Mouse (Mus musculus): Measurements from ENCODE around the gene Hist3h2ba. TPM values are rescaled to one million over a fixed set of nuclear protein-coding genes. Genes with fewer than 3 reads are reported as not detected.

The Hist3h2ba gene
- polyA plus RNA-seq, 1 experiment from 2014 or later: 359 TPM

DNA sequence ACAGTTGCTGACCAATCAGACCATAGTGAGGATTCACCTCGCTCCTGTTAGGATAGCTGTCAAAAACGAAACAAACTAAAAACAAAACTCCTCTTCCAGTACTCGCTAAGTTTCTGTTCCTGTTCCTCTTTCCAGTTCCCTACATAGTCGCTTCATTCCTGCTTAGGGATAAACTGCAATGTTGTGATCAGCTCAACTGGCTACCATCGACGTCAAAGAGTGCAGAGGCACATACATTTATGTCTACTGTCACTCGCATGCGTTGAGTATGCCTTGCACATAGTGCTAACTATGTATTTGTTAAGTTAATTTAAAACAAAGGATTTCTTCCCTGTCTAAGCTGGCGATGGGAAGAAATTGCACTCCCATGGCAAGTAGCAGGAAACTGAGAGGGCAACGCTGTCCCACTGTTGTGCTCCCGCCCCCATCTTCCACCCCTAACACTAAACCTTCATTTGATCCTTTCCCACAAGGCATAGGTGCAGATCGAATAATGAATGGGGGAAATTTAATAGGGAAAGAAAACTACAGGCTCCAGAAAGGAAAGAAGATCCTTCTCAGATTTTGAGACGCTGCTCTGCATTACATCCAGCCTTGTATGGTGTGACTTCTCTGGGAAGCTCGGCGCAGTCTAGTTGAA lies 10.6 kb downstream of the Hist3h2ba start:
- Histone ChIP-seq H3K9me3 (replicated peaks; ENCODE audit: control insufficient read depth, low read length) (0 out of 2 replicates have a peak, but pooled peaks cover 5% of the 10 kb centered on the region), H3K9ac (ENCODE audit: low read length) (peak overlapping the region; percentile 57), H3K36me3 (ENCODE audit: control insufficient read depth, insufficient read depth, low read length) (peaks cover 14% of the 10 kb centered on the region), H3K4me1 (ENCODE audit: control insufficient read depth, insufficient read depth, low read length) (peaks cover 30% of the 10 kb centered on the region), H3K27me3 (replicated peaks; ENCODE audit: control insufficient read depth, insufficient read depth, low read length) (0 out of 2 replicates have a peak, but pooled peaks cover 4% of the 10 kb centered on the region), H3K4me2 (ENCODE audit: low read length) (peak overlapping the region; percentile 76), H3K4me3 (ENCODE audit: low read depth, low read length) (peak overlapping the region; percentile 40), H3K27ac (ENCODE audit: low read depth, low read length) (0 out of 2 replicates have a peak overlapping the region, but pooled peaks have one; percentile 39)
- WGBS: 31% methylated on average over 15 of the region's 15 CpGs
- ATAC-seq (no peak), DNase-seq (ENCODE audit: low spot score) (no peak)

GRCm38 (mm10) chr11:58959921-58960465 lies 11.3 kb downstream of the Hist3h2ba start:
- Histone ChIP-seq H3K36me3 (ENCODE audit: control insufficient read depth, insufficient read depth, low read length) (peaks cover 14% of the 10 kb centered on the region), H3K27me3 (replicated peaks; ENCODE audit: control insufficient read depth, insufficient read depth, low read length) (0 out of 2 replicates have a peak, but pooled peaks cover 4% of the 10 kb centered on the region), H3K4me1 (ENCODE audit: control insufficient read depth, insufficient read depth, low read length) (peaks cover 30% of the 10 kb centered on the region), H3K27ac (ENCODE audit: low read depth, low read length) (peak overlapping the region; percentile 39; the same call in 1 of the 2 replicates), H3K4me2 (ENCODE audit: low read length) (peak overlapping the region; percentile 76), H3K4me3 (ENCODE audit: low read depth, low read length) (peak overlapping the region; percentile 40), H3K9ac (ENCODE audit: low read length) (peak overlapping the region; percentile 57), H3K9me3 (replicated peaks; ENCODE audit: control insufficient read depth, low read length) (0 out of 2 replicates have a peak, but pooled peaks cover 5% of the 10 kb centered on the region)
- DNase-seq (ENCODE audit: low spot score) (peak; percentile 91), ATAC-seq (peak; percentile 85)
- 2% methylated on average over 40 of the region's 40 CpGs for WGBS

DNA sequence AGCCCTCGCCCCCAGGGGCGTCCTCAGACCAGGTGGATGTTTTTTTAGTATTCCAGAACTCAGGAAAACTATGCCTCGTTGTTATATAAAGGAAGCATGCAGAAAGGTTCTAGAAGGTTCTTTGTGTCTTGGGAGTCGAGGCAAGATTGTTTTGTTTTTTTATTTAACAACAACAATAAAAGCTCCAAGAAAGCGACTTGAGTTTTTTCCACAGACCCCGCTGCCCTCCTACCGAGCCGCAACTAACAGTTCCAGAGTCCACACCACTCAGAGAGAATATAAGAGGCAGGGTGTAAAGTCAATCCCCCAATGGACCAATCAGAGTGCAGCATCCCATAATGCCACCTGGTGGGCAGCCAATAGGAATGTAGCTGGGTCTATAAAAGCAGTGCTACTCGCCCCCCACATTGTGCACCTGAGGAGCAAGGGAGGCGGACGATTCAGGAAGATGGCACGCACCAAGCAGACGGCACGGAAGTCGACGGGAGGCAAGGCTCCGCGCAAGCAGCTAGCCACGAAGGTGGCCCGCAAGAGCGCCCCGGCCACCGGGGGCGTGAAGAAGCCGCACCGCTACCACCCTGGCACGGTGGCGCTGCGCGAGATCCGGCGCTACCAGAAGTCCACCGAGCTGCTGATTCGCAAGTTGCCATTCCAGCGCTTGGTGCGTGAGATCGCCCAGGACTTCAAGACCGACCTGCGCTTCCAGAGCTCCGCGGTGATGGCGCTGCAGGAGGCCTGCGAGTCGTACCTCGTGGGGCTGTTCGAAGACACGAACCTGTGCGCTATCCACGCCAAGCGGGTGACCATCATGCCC lies 12.9 kb downstream of the Hist3h2ba start:
- no peak for DNase-seq (ENCODE audit: low spot score)

DNA sequence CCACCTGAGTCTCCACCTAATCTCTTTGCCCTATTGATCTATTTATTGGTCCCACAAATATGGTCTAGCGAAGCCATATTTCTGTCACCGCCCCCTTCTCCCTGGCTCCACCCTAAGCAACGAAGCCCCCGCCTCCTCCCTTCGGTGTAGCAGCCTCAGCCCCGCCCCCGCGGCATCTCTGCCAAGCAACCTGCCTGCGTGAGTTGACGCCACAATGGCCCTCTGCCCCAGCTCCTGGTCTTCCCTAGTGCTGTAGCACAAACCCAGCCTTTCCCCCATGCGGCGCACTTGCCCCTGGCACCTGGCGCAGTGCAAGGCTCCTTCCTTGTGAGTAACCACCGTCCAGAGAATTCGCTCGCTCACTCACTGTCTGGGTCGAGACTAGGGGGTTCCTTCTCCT lies 14.8 kb downstream of the Hist3h2ba start:
- H3K9me3 ChIP-seq (replicated peaks; ENCODE audit: control insufficient read depth, low read length): 0 out of 2 replicates have a peak, but pooled peaks cover 5% of the 10 kb centered on the region
- H3K4me3 ChIP-seq (ENCODE audit: low read depth, low read length): no peak overlapping the region
- peaks cover 3% of the 10 kb centered on the region; the same call in 1 of the 2 replicates for H3K36me3 ChIP-seq (ENCODE audit: control insufficient read depth, insufficient read depth, low read length)
- H3K4me2 ChIP-seq (ENCODE audit: low read length): no peak overlapping the region
- H3K4me1 ChIP-seq (ENCODE audit: control insufficient read depth, insufficient read depth, low read length): peaks cover 8% of the 10 kb centered on the region
- H3K27me3 ChIP-seq (replicated peaks; ENCODE audit: control insufficient read depth, insufficient read depth, low read length): 0 out of 2 replicates have a peak, but pooled peaks cover 4% of the 10 kb centered on the region
- ATAC-seq: no peak
- 36% methylated on average over 17 of the region's 17 CpGs for WGBS
- H3K9ac ChIP-seq (ENCODE audit: low read length): no peak overlapping the region
- no peak overlapping the region for H3K27ac ChIP-seq (ENCODE audit: low read depth, low read length)
- no peak for DNase-seq (ENCODE audit: low spot score)

More for the DNA sequence above, 12.9 kb downstream of the Hist3h2ba start:
- Histone ChIP-seq H3K9me3 (replicated peaks; ENCODE audit: control insufficient read depth, low read length) (0 out of 2 replicates have a peak, but pooled peaks cover 5% of the 10 kb centered on the region), H3K4me1 (ENCODE audit: control insufficient read depth, insufficient read depth, low read length) (peaks cover 26% of the 10 kb centered on the region), H3K4me3 (ENCODE audit: low read depth, low read length) (no peak overlapping the region), H3K36me3 (ENCODE audit: control insufficient read depth, insufficient read depth, low read length) (peaks cover 14% of the 10 kb centered on the region), H3K4me2 (ENCODE audit: low read length) (no peak overlapping the region), H3K27me3 (replicated peaks; ENCODE audit: control insufficient read depth, insufficient read depth, low read length) (0 out of 2 replicates have a peak, but pooled peaks cover 4% of the 10 kb centered on the region), H3K9ac (ENCODE audit: low read length) (no peak overlapping the region), H3K27ac (ENCODE audit: low read depth, low read length) (no peak overlapping the region)
- WGBS: 73% methylated on average over 50 of the region's 50 CpGs
- ATAC-seq: no peak

GRCm38 (mm10) chr11:58964216-58964615 lies 15.5 kb downstream of the Hist3h2ba start:
- Histone ChIP-seq H3K4me2 (ENCODE audit: low read length) (no peak overlapping the region), H3K9me3 (replicated peaks; ENCODE audit: control insufficient read depth, low read length) (0 out of 2 replicates have a peak, but pooled peaks cover 5% of the 10 kb centered on the region), H3K4me3 (ENCODE audit: low read depth, low read length) (no peak overlapping the region), H3K36me3 (ENCODE audit: control insufficient read depth, insufficient read depth, low read length) (0 out of 2 replicates have a peak, but pooled peaks cover 3% of the 10 kb centered on the region), H3K9ac (ENCODE audit: low read length) (no peak overlapping the region), H3K27me3 (replicated peaks; ENCODE audit: control insufficient read depth, insufficient read depth, low read length) (0 out of 2 replicates have a peak, but pooled peaks cover 4% of the 10 kb centered on the region), H3K27ac (ENCODE audit: low read depth, low read length) (no peak overlapping the region), H3K4me1 (ENCODE audit: control insufficient read depth, insufficient read depth, low read length) (peaks cover 4% of the 10 kb centered on the region; the same call in 1 of the 2 replicates)
- DNase-seq (ENCODE audit: low spot score): no peak
- WGBS: 83% methylated on average over 7 of the region's 7 CpGs
- ATAC-seq: no peak

- H3K4me2 ChIP-seq (ENCODE audit: low read length): no peak overlapping the region
- no peak overlapping the region for H3K4me3 ChIP-seq (ENCODE audit: low read depth, low read length)
- 0 out of 2 replicates have a peak, but pooled peaks cover 4% of the 10 kb centered on the region for H3K27me3 ChIP-seq (replicated peaks; ENCODE audit: control insufficient read depth, insufficient read depth, low read length)
- H3K27ac ChIP-seq (ENCODE audit: low read depth, low read length): no peak overlapping the region
- ATAC-seq: no peak
- no peak for DNase-seq (ENCODE audit: low spot score)
- 53% methylated on average over 12 of the region's 12 CpGs for WGBS
- H3K9me3 ChIP-seq (replicated peaks; ENCODE audit: control insufficient read depth, low read length): 0 out of 2 replicates have a peak, but pooled peaks cover 5% of the 10 kb centered on the region
- 0 out of 2 replicates have a peak, but pooled peaks cover 6% of the 10 kb centered on the region for H3K36me3 ChIP-seq (ENCODE audit: control insufficient read depth, insufficient read depth, low read length)
- H3K9ac ChIP-seq (ENCODE audit: low read length): no peak overlapping the region
- no peaks in the 10 kb centered on the region for H3K4me1 ChIP-seq (ENCODE audit: control insufficient read depth, insufficient read depth, low read length)
These were observed 16.5 kb downstream of the Hist3h2ba start for GRCm38 (mm10) chr11:58965001-58965760.

GRCm38 (mm10) chr11:58967346-58967745 lies 18.6 kb downstream of the Hist3h2ba start:
- ATAC-seq (no peak), DNase-seq (ENCODE audit: low spot score) (no peak)
- H3K36me3 ChIP-seq (ENCODE audit: control insufficient read depth, insufficient read depth, low read length): peaks cover 9% of the 10 kb centered on the region; the same call in 1 of the 2 replicates

GRCm38 (mm10) chr11:58968551-58968950 lies 19.8 kb downstream of the Hist3h2ba start:
- DNase-seq (ENCODE audit: low spot score): no peak
- no peak overlapping the region for H3K27ac ChIP-seq (ENCODE audit: low read depth, low read length)
- no peaks in the 10 kb centered on the region for H3K9me3 ChIP-seq (replicated peaks; ENCODE audit: control insufficient read depth, low read length)
- no peaks in the 10 kb centered on the region for H3K27me3 ChIP-seq (replicated peaks; ENCODE audit: control insufficient read depth, insufficient read depth, low read length)
- peaks cover 13% of the 10 kb centered on the region; the same call in 1 of the 2 replicates for H3K36me3 ChIP-seq (ENCODE audit: control insufficient read depth, insufficient read depth, low read length)
- no peak overlapping the region for H3K9ac ChIP-seq (ENCODE audit: low read length)
- no peak overlapping the region for H3K4me2 ChIP-seq (ENCODE audit: low read length)
- ATAC-seq: no peak
- no peaks in the 10 kb centered on the region for H3K4me1 ChIP-seq (ENCODE audit: control insufficient read depth, insufficient read depth, low read length)
- no peak overlapping the region for H3K4me3 ChIP-seq (ENCODE audit: low read depth, low read length)
- WGBS: 88% methylated on average over 7 of the region's 7 CpGs

More at GRCm38 (mm10) chr11:58967346-58967745, 18.6 kb downstream of the Hist3h2ba start:
- H3K27ac ChIP-seq (ENCODE audit: low read depth, low read length): no peak overlapping the region
- 94% methylated on average over 1 of the region's 1 CpGs for WGBS
- no peak overlapping the region for H3K4me3 ChIP-seq (ENCODE audit: low read depth, low read length)
- H3K9me3 ChIP-seq (replicated peaks; ENCODE audit: control insufficient read depth, low read length): no peaks in the 10 kb centered on the region
- H3K4me2 ChIP-seq (ENCODE audit: low read length): no peak overlapping the region
- H3K9ac ChIP-seq (ENCODE audit: low read length): no peak overlapping the region
- H3K4me1 ChIP-seq (ENCODE audit: control insufficient read depth, insufficient read depth, low read length): no peaks in the 10 kb centered on the region
- no peaks in the 10 kb centered on the region for H3K27me3 ChIP-seq (replicated peaks; ENCODE audit: control insufficient read depth, insufficient read depth, low read length)

Data from forebrain, embryonic 14.5 days (tissue).